Mouse (Mus musculus) A20 (cell line): ENCODE data around the gene Rgs14.

Source experiments
- DNase-seq: peaks from one replicate; pipeline ENCODE4 v3.0.0-alpha.2; 2011; ENCODE audit warnings: low read depth, low spot score

The Rgs14 gene

GRCm38 (mm10) chr13:55369531-55370114, at the start of gene Rgs14:
Gene Rgs14, plus strand, starts transcription at chr13:55369732.
- DNase-seq, result peak; percentile 89

DNA sequence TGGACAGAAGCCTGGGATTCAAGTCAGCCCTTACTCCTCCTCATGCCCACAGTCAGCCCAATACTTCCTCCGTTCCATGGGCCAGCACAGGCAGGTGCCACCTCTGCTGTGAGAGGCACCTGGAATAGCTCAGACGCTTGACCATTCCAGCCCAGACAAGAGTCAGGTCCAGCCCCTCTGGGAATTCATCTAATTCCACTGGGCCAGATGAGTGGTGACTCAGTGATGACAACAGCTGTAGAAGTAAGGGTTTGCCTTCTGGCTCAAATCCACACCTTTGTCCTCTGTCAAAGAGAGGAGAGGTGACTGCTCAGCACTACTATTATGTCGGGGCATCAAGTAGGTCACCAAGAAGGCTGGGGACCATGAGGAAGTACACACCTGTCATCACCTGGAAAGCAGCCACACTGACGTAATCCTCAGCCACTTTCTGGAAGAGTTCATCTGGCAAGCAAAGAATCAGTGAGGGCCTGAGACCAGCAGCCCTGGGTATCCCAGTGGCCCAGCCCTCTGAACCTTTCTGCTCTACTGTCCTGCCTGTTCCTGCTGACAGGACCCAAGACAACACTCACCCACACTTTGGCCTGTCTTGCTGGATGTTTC, 49.5 kb upstream of the Rgs14 start, which contains the start of gene Prelid1:
Gene Prelid1 (plus strand): TSS at position 570 of the 603 bp plus-strand sequence.
- no peak for DNase-seq

GRCm38 (mm10) chr13:55321434-55322129, 48.0 kb upstream of the Rgs14 start, which contains the start of gene Rab24:
Gene Rab24, minus strand, starts transcription at chr13:55321946.
- peak; percentile 91 for DNase-seq

- DNase-seq, result peak; percentile 71
Observed at GRCm38 (mm10) chr13:55322130-55322825, 47.3 kb upstream of the Rgs14 start.

- no peak for DNase-seq
Observed at GRCm38 (mm10) chr13:55325596-55325995, 43.9 kb upstream of the Rgs14 start.

DNA sequence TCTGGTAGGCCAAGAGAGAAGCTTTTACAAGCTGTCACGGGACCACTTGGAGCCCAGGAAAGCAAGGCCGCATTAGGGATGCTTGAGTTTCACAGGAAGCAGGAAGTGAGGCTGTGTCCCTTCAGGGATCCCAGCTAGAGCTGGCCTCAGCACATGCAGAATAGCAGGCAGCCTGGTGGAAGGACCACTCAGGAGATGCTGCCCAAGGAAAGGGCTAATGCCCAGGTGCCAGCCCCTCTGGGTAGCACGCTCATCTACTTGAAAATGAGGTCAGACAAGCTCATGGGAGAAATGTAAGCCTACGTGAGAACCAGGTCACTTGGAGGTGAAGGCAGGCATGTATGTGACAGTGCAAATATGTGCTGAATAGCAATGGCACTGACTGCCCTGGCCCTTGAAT, 42.4 kb upstream of the Rgs14 start:
- no peak for DNase-seq

DNA sequence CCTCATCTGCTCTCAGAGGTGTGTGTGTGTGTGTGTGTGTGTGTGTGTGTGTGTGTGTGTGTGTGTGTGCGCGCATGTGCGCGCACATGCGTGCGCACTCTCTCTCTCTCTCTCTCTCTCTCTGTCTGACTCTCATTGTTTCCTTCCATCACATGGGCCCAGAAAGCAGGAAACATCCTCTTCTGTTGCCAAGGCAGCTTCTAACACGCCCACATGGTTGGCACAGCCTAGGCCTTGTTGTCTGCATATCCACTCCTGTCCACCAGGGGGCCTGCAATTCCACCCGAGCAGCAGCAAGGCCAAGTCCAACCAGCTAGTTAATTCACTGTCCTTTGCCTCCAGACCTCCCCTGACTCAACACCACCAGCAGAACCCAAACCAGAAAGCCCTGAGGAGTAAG, 41.9 kb upstream of the Rgs14 start:
- peak; percentile 90 for DNase-seq

GRCm38 (mm10) chr13:55328171-55328570, 41.4 kb upstream of the Rgs14 start:
- peak; percentile 17 for DNase-seq

- DNase-seq, result peak; percentile 60
Observed at GRCm38 (mm10) chr13:55328641-55329040, 40.9 kb upstream of the Rgs14 start.

- no peak for DNase-seq
Observed at GRCm38 (mm10) chr13:55329109-55329682, 40.3 kb upstream of the Rgs14 start.

DNA sequence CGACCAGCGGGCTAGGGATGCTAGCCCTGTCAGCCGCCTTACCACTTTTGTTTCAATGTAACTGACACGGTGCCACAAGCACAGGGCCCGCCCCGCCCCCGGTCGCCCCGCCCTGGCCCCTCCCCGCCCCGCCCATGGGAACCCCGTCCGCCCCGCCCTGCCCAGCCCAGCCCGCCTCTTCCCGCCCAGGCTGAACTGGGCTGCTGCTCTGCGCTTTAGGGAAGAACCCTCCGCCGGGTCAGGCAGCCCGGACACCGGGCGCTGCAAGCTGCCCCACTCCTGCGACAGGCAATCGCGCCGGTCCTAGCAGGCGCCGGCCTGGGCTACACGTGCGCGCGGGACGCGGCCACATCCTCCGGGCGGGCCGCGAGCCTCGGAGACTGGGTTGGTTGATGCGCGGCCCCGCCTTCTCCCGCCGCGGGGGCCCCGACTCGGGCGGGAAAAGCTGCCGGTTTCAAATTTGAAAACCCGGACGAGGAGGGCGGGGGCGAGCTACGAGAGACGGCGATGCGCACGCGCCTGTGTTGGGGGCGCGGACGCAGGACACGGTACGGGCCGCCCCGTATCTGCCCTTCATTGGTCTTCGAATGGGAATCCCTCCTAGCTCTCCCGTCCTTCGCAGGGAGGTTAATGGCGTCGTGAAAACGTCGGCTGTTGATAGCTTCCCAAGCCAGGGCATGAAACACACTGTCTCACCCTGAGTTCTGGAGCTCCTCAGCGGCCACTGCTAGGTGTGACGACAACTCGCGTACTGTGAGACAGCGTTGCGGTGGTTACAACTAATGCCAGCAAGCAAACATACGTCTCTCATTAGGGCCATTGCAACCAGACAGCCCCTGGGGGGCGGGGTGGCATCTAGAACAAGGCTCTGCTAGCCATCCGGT, 39.6 kb upstream of the Rgs14 start, which contains the start of gene Mxd3:
Gene Mxd3 (minus strand): TSS at position 141 of the 884 bp plus-strand sequence.
- DNase-seq, result peak; percentile 97

DNA sequence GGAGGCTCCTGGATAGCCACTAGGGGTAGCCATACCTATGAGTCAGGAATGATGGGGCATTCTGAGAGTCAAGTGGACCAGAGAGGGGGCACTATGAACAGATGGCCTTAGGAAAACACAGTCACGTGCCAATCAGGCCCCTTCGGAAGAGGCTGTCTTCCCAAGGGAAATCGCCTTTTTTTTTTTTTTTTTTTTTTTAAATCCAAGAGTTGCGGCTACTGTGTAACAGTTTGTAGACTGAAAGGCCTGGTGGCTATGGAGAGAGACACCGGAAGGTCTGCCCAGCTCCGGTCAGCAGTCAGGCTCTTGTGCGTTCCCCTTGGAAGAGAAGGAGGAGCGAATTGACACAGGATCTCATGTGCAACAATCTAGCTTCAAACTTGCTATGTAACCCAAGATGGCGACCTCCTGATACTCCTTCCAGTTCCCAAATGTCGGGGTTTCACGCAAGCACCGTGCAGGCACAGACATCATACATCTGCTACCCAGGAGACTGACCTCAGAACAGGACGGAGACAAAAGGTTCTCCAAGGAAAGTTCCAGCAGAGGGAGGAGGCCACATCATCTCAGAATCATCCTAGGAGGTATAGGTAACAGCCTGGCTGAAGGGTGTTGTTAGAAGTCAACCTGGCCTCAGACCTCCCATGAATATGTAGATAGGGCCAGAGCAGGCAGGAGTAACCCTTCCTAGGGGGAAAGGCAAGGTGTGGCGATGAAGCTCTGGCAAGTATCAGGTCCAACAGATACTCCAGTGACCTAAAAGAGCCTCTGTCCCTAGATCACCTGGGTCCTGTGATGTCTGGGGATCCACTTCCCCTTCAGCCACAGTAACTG, 38.7 kb upstream of the Rgs14 start:
- DNase-seq, result peak; percentile 20

GRCm38 (mm10) chr13:55332331-55332730, 37.2 kb upstream of the Rgs14 start:
- no peak for DNase-seq

GRCm38 (mm10) chr13:55335701-55336100, 33.8 kb upstream of the Rgs14 start:
- DNase-seq, result no peak

- DNase-seq, result no peak
Observed at GRCm38 (mm10) chr13:55337341-55337975, 32.1 kb upstream of the Rgs14 start.

DNA sequence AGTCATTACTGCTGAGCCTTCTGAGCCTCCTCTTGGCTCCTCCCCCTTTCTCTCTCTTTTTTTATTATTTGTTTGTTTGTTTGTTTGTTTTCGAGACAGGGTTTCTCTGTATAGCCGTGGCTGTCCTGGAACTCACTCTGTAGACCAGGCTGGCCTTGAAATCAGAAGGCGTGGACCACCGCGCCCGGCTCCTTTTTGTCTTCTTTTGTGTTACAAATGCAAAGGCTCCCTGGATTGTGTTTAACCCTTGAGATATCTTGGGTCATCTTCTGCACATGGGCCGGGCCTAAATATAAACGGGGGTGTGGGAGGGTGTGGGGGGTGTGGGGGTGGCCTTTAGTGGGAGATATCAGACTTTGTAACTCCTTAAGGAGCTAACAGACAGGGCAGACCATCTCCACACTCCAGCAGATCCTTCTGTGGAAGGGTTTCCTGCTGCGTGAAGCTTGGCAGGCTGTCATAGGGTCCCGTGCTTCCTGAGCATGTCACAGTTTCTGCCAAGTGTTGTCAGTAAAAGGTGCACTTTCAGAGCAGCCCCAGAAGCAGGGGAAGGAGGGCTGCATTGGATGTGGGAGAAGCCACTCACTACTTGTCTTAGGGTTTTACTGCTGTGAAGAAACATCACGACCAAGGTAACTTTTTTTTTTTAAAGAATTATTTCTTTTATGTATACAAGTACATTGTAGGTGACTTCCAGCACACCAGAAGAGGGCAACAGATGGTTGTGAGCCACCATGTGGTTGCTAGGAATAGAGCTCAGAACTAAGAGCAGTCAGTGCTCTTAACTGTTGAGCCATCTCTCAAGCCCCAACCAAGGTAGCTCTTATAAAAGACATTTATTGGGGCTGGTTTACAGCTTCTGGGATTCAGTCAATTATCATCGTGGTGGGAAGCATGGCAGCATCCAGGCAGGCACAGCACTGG, 31.1 kb upstream of the Rgs14 start:
- DNase-seq, result no peak

GRCm38 (mm10) chr13:55339259-55339658, 30.3 kb upstream of the Rgs14 start:
- peak; percentile 65 for DNase-seq

DNA sequence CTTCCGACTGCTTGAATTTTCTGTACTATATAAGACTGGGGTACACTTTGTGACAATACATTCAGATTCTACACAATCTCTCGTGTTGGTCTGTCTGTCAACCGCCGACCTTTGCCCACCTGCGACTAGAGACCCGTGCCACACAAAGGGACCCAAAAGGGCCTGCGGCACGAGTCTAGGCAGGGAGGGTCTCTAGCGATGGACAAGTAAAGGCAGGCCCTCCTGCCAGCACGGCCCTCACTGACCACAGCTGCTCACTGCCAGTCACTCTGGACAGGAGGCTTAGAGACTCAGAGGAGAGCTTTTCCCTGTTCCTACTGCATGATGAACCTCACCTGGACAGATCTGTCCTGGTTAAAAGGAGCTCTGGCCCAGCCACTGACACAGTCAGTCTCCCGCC, 27.1 kb upstream of the Rgs14 start:
- DNase-seq, result no peak
